Mouse (Mus musculus) ES-E14 (cell line): Measurements from ENCODE around the gene Hltf.

ENCODE experiments used
- CHD2 ChIP-seq: IDR thresholded peaks from 2 replicates; pipeline ENCODE4 v1.6.1; 2014; ENCODE audit warnings: mild to moderate bottlenecking, low read depth, low read length, inconsistent platforms
- HCFC1 ChIP-seq: IDR thresholded peaks from 2 replicates; pipeline ENCODE4 v1.6.1; 2012; ENCODE audit warnings: low read length, inconsistent platforms, borderline replicate concordance; ENCODE audit not compliant: insufficient read depth
- ZC3H11A ChIP-seq: IDR thresholded peaks from 2 replicates; pipeline ENCODE4 v1.6.1; 2012; ENCODE audit warnings: low read depth, mild to moderate bottlenecking, inconsistent platforms, low read length, borderline replicate concordance
- ZNF384 ChIP-seq: IDR thresholded peaks from 2 replicates; pipeline ENCODE4 v1.6.1; 2012; ENCODE audit warnings: low read depth, low read length, inconsistent platforms

- TF ChIP-seq ZNF384 (no peak), CHD2 (no peak), ZC3H11A (no peak), HCFC1 (no peak)
Observed at GRCm38 (mm10) chr3:20132731-20133130, 75.1 kb downstream of the Hltf start.
